Mouse (Mus musculus): ENCODE results near the gene Sorbs1. TPM values are rescaled to one million over a fixed set of nuclear protein-coding genes. Genes with fewer than 3 reads are reported as not detected.

Gene Sorbs1
- polyA plus RNA-seq, 1 experiment, result 84.4 TPM

DNA sequence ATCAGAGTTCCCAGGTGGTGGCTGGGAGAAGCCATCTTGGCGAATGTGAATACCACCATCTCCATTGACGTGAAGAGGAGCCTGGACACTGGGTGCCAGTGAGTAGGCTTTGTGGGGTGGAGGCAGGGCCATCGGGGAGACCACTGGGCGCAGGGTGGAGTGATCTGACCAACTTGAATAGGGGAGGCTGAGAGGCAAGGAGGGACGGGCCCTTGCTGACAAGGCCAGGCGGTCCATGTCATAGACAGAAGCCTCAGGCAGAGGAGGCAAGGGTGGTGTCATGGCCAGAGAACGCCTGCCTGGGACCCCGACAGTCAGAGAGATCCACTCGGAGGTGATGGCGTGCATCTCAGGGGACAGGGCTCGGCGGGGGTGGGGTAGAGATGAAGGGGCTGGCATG lies 203.7 kb downstream of the Sorbs1 start:
- Histone ChIP-seq H3K9ac (ENCODE audit: low read depth, poor library complexity, severe bottlenecking) (no peak overlapping the region), H3K4me3 (ENCODE audit: low read depth, low read length) (no peak overlapping the region), H3K4me1 (ENCODE audit: control insufficient read depth, insufficient read depth, low read length) (no peaks in the 10 kb centered on the region), H3K27ac (ENCODE audit: insufficient read depth, low read length) (no peak overlapping the region), H3K9me3 (replicated peaks; ENCODE audit: control insufficient read depth, insufficient read depth, low read length, poor library complexity, severe bottlenecking) (no peaks in the 10 kb centered on the region), H3K27me3 (ENCODE audit: control insufficient read depth, insufficient read depth, low read length, poor library complexity, severe bottlenecking) (no peaks in the 10 kb centered on the region), H3K36me3 (ENCODE audit: control insufficient read depth, insufficient read depth, low read length, poor library complexity, severe bottlenecking) (no peaks in the 10 kb centered on the region)
- no peak for TF ChIP-seq EP300 (IDR thresholded peaks at IDR 0.05; ENCODE audit: insufficient read depth, low read depth, low read length)
- no peak for TF ChIP-seq CTCF (IDR thresholded peaks at IDR 0.05; ENCODE audit: low read depth, low read length)
- no peak for TF ChIP-seq POLR2A (IDR thresholded peaks at IDR 0.05; ENCODE audit: insufficient read depth, low read length)

DNA sequence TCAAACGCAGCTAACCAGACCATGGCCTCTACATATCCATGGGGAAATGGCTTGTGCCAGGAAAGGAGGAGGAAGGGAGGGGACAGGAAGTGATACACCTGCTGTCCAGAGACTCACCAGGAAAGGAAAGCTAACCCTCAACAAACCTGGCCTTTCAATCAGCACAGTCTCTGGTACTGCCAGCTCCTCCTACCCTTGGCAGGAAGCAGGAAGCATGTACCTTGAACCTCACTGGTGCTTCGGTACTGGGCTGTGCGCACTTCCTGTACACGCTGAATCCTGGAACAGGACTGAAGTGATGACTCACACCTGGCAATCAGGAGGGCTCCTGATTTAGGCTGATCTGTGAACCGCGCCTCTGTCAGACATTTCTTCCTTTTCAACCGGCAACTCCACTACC lies 206.0 kb downstream of the Sorbs1 start:
- Histone ChIP-seq H3K9ac (ENCODE audit: low read depth, poor library complexity, severe bottlenecking) (no peak overlapping the region), H3K27ac (ENCODE audit: insufficient read depth, low read length) (no peak overlapping the region), H3K27me3 (ENCODE audit: control insufficient read depth, insufficient read depth, low read length, poor library complexity, severe bottlenecking) (no peaks in the 10 kb centered on the region), H3K4me1 (ENCODE audit: control insufficient read depth, insufficient read depth, low read length) (no peaks in the 10 kb centered on the region), H3K36me3 (ENCODE audit: control insufficient read depth, insufficient read depth, low read length, poor library complexity, severe bottlenecking) (no peaks in the 10 kb centered on the region), H3K4me3 (ENCODE audit: low read depth, low read length) (no peak overlapping the region), H3K9me3 (replicated peaks; ENCODE audit: control insufficient read depth, insufficient read depth, low read length, poor library complexity, severe bottlenecking) (no peaks in the 10 kb centered on the region)
- TF ChIP-seq CTCF (IDR thresholded peaks at IDR 0.05; ENCODE audit: low read depth, low read length) (no peak), POLR2A (IDR thresholded peaks at IDR 0.05; ENCODE audit: insufficient read depth, low read length) (no peak), EP300 (IDR thresholded peaks at IDR 0.05; ENCODE audit: insufficient read depth, low read depth, low read length) (no peak)

DNA sequence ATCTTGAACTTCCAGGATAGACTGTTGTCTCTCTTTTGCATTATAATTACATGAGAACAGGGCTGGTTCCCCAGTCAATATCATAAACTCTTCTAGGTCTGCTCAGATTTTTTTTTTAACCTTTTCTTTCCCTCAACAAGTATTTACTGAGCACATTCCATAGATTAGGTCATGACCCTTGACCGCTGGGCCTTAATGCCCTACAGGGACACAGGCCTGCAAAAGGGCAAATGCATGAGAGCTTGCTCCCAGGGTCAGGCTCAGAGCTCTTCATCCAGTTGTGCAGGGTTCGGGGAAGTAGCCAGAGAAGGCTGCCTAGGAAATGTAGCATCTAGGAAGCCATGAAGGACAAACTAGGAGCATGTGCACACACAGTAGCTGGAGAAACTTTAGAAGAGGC lies 206.9 kb downstream of the Sorbs1 start:
- TF ChIP-seq CTCF (IDR thresholded peaks at IDR 0.05; ENCODE audit: low read depth, low read length) (no peak), POLR2A (IDR thresholded peaks at IDR 0.05; ENCODE audit: insufficient read depth, low read length) (no peak), EP300 (IDR thresholded peaks at IDR 0.05; ENCODE audit: insufficient read depth, low read depth, low read length) (no peak)
- no peak overlapping the region for H3K4me3 ChIP-seq (ENCODE audit: low read depth, low read length)
- H3K9me3 ChIP-seq (replicated peaks; ENCODE audit: control insufficient read depth, insufficient read depth, low read length, poor library complexity, severe bottlenecking), result no peaks in the 10 kb centered on the region
- no peak overlapping the region for H3K27ac ChIP-seq (ENCODE audit: insufficient read depth, low read length)
- no peaks in the 10 kb centered on the region for H3K36me3 ChIP-seq (ENCODE audit: control insufficient read depth, insufficient read depth, low read length, poor library complexity, severe bottlenecking)
- no peak overlapping the region for H3K9ac ChIP-seq (ENCODE audit: low read depth, poor library complexity, severe bottlenecking)
- no peaks in the 10 kb centered on the region for H3K27me3 ChIP-seq (ENCODE audit: control insufficient read depth, insufficient read depth, low read length, poor library complexity, severe bottlenecking)
- no peaks in the 10 kb centered on the region for H3K4me1 ChIP-seq (ENCODE audit: control insufficient read depth, insufficient read depth, low read length)

DNA sequence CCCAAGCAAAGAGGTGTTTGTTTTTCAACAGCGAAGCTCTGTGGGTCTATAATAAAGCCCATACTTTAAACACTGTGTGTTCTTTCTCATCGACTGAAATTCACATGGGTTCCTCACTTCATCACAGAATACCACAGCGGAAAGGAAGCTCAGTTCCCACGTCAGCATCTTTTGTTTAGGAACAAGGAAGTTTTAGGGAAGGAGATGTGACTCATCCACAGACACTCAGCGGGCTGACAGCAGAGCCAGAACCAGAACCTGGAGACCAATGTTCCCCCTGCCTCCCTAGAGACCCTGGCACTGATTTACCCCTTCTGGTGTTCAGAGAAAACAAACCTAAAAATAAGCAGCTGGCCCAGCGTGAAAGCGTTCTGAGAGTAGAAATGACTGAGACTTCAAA lies 208.1 kb downstream of the Sorbs1 start:
- H3K9ac ChIP-seq (ENCODE audit: low read depth, poor library complexity, severe bottlenecking), result no peak overlapping the region
- no peaks in the 10 kb centered on the region for H3K9me3 ChIP-seq (replicated peaks; ENCODE audit: control insufficient read depth, insufficient read depth, low read length, poor library complexity, severe bottlenecking)
- no peaks in the 10 kb centered on the region for H3K4me1 ChIP-seq (ENCODE audit: control insufficient read depth, insufficient read depth, low read length)
- H3K4me3 ChIP-seq (ENCODE audit: low read depth, low read length), result no peak overlapping the region
- H3K27me3 ChIP-seq (ENCODE audit: control insufficient read depth, insufficient read depth, low read length, poor library complexity, severe bottlenecking), result no peaks in the 10 kb centered on the region
- no peaks in the 10 kb centered on the region for H3K36me3 ChIP-seq (ENCODE audit: control insufficient read depth, insufficient read depth, low read length, poor library complexity, severe bottlenecking)
- TF ChIP-seq CTCF (IDR thresholded peaks at IDR 0.05; ENCODE audit: low read depth, low read length) (no peak), POLR2A (IDR thresholded peaks at IDR 0.05; ENCODE audit: insufficient read depth, low read length) (no peak), EP300 (IDR thresholded peaks at IDR 0.05; ENCODE audit: insufficient read depth, low read depth, low read length) (no peak)
- no peak overlapping the region for H3K27ac ChIP-seq (ENCODE audit: insufficient read depth, low read length)

DNA sequence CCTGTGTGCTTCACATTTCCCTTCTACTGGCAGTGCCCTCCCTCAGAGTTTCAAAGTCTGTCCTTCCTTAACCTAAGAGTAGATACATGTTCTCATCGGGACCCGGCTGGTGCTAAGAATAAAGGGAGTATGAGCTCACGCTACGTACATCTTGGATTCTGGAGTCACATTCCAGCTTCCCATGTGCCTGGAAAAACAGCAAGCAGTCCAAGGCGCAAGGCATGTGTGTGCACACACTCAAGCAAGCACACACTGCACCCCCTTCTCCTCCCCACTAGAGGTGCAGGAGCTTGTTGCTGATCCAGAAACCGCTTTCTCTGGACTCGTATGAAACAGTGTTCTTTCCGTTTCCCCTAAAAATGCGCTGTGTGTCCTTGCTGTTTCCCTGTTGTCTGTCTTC lies 210.7 kb downstream of the Sorbs1 start:
- TF ChIP-seq CTCF (IDR thresholded peaks at IDR 0.05; ENCODE audit: low read depth, low read length) (no peak), EP300 (IDR thresholded peaks at IDR 0.05; ENCODE audit: insufficient read depth, low read depth, low read length) (no peak), POLR2A (IDR thresholded peaks at IDR 0.05; ENCODE audit: insufficient read depth, low read length) (no peak)
- Histone ChIP-seq H3K36me3 (ENCODE audit: control insufficient read depth, insufficient read depth, low read length, poor library complexity, severe bottlenecking) (no peaks in the 10 kb centered on the region), H3K4me3 (ENCODE audit: low read depth, low read length) (no peak overlapping the region), H3K4me1 (ENCODE audit: control insufficient read depth, insufficient read depth, low read length) (no peaks in the 10 kb centered on the region), H3K9ac (ENCODE audit: low read depth, poor library complexity, severe bottlenecking) (no peak overlapping the region), H3K27ac (ENCODE audit: insufficient read depth, low read length) (no peak overlapping the region), H3K27me3 (ENCODE audit: control insufficient read depth, insufficient read depth, low read length, poor library complexity, severe bottlenecking) (no peaks in the 10 kb centered on the region), H3K9me3 (replicated peaks; ENCODE audit: control insufficient read depth, insufficient read depth, low read length, poor library complexity, severe bottlenecking) (no peaks in the 10 kb centered on the region)

DNA sequence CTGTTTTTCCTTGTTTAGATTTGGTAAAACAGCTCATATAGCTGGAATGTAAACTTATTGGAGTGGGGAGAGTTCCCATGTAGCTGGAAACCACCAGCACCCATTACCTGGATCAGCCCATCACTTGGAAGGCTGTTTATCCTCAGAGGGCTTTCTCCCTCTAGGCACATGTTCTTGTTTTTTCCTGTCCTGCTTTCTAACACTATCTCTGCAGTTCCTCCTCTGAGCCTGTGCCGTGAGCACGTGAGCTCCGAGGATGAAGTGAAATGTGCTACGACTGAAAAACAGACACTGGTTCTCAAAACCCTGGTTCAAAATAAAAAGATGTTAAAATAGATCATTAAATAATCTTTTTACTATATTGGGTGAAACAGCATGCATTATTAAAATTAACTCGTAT lies 211.1 kb downstream of the Sorbs1 start:
- H3K27ac ChIP-seq (ENCODE audit: insufficient read depth, low read length), result no peak overlapping the region
- no peaks in the 10 kb centered on the region for H3K36me3 ChIP-seq (ENCODE audit: control insufficient read depth, insufficient read depth, low read length, poor library complexity, severe bottlenecking)
- no peaks in the 10 kb centered on the region for H3K4me1 ChIP-seq (ENCODE audit: control insufficient read depth, insufficient read depth, low read length)
- no peak overlapping the region for H3K9ac ChIP-seq (ENCODE audit: low read depth, poor library complexity, severe bottlenecking)
- H3K4me3 ChIP-seq (ENCODE audit: low read depth, low read length), result no peak overlapping the region
- no peak for TF ChIP-seq EP300 (IDR thresholded peaks at IDR 0.05; ENCODE audit: insufficient read depth, low read depth, low read length)
- no peak for TF ChIP-seq POLR2A (IDR thresholded peaks at IDR 0.05; ENCODE audit: insufficient read depth, low read length)
- TF ChIP-seq CTCF (IDR thresholded peaks at IDR 0.05; ENCODE audit: low read depth, low read length), result no peak
- H3K27me3 ChIP-seq (ENCODE audit: control insufficient read depth, insufficient read depth, low read length, poor library complexity, severe bottlenecking), result no peaks in the 10 kb centered on the region
- no peaks in the 10 kb centered on the region for H3K9me3 ChIP-seq (replicated peaks; ENCODE audit: control insufficient read depth, insufficient read depth, low read length, poor library complexity, severe bottlenecking)
